Mouse (Mus musculus) embryonic fibroblast, embryonic 13.5 days (primary cell): ENCODE measurements around the gene Vwa3b.

Source experiments
- CTCF ChIP-seq: IDR thresholded peaks from 2 replicates; pipeline ENCODE4 v1.5.1; 2011; ENCODE audit warnings: mild to moderate bottlenecking, control low read depth, low read length, moderate library complexity, borderline replicate concordance; ENCODE audit not compliant: insufficient read depth
- POLR2A ChIP-seq: IDR thresholded peaks from 2 replicates; pipeline ENCODE4 v1.6.1; 2011; ENCODE audit warnings: low read depth, mild to moderate bottlenecking, control low read depth, low read length, moderate library complexity

DNA sequence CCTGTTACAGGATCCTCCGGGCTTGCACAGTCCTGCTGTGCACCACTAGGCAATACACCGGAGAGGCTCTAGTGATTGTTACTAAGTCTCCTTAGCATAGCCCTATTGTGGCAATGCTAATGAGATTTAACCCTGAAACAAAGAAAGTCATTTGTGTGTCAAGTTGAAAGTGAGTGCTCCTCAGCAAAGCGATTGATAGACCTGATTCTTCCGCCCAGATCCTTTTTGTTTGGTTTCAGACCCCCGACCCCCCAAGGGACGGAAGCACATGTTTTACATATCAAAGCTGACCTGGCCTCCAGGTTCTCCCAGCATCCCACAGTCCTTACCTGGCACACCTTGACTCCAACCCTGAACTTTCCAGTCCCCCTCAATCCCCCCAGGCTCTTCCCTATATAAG lies 40.5 kb upstream of the Vwa3b start:
- TF ChIP-seq POLR2A (no peak), CTCF (no peak)
